Mouse (Mus musculus) kidney, embryonic 14.5 days (tissue): ENCODE data around the gene Mpp3. TPM values are rescaled to one million over a fixed set of nuclear protein-coding genes. Genes with fewer than 3 reads are reported as not detected.

Source experiments
- polyA plus RNA-seq: library from polyadenylated mRNA; unstranded; fragments of >200 nt; fragmentation: Nextera tagmentation; extraction: Ambion mirVana; gene quantifications from 2 replicates; pipeline ENCODE4 v1.2.1, GENCODE M21; 2014

Gene Mpp3
- polyA plus RNA-seq, 1 experiment from 2014 or later: 8.4 TPM

Other genes starting within 250 kb of the Mpp3 start
- 47.9 and 52.9 TPM in 2 replicates for gene Etv4, start 243.1 kb downstream of the Mpp3 start, polyA plus RNA-seq
- 12.7 and 15.6 TPM in 2 replicates for gene Meox1, start 134.1 kb downstream of the Mpp3 start, polyA plus RNA-seq
- gene Sost, start 61.4 kb downstream of the Mpp3 start, polyA plus RNA-seq: 0.09 and 0.73 TPM in 2 replicates
- gene Cfap97d1, start 44.2 kb downstream of the Mpp3 start, polyA plus RNA-seq: not detected in 2 replicates
- gene Dusp3, start 41.4 kb downstream of the Mpp3 start, polyA plus RNA-seq: 23.3 and 25.3 TPM in 2 replicates
- 0.38 and 0.43 TPM in 2 replicates for gene Cd300lg, start 13.0 kb upstream of the Mpp3 start, polyA plus RNA-seq
- gene Mpp2, start 60.1 kb upstream of the Mpp3 start, polyA plus RNA-seq: 6.9 and 10.3 TPM in 2 replicates
- not detected in 2 replicates for gene Ppy, start 72.9 kb upstream of the Mpp3 start, polyA plus RNA-seq
- not detected in 2 replicates for gene Pyy, start 79.4 kb upstream of the Mpp3 start, polyA plus RNA-seq
- 0.09 TPM in 1 of 2 replicates, not detected in the other for gene Nags, start 117.1 kb upstream of the Mpp3 start, polyA plus RNA-seq
- gene Tmem101, start 127.9 kb upstream of the Mpp3 start, polyA plus RNA-seq: 26.5 and 28.2 TPM in 2 replicates
- gene Lsm12, start 156.8 kb upstream of the Mpp3 start, polyA plus RNA-seq: 93.9 and 106 TPM in 2 replicates
- 42.5 and 50.6 TPM in 2 replicates for gene G6pc3, start 161.2 kb upstream of the Mpp3 start, polyA plus RNA-seq
- gene Hdac5, start 201.7 kb upstream of the Mpp3 start, polyA plus RNA-seq: 21.6 and 29.1 TPM in 2 replicates
- 18.2 and 22.9 TPM in 2 replicates for gene BC030867, start 220.4 kb upstream of the Mpp3 start, polyA plus RNA-seq
- gene Asb16, start 240.3 kb upstream of the Mpp3 start, polyA plus RNA-seq: 0.09 TPM in 1 of 2 replicates, not detected in the other